Mouse (Mus musculus): Measurements from ENCODE around the gene Tbl1xr1.

Gene Tbl1xr1

DNA sequence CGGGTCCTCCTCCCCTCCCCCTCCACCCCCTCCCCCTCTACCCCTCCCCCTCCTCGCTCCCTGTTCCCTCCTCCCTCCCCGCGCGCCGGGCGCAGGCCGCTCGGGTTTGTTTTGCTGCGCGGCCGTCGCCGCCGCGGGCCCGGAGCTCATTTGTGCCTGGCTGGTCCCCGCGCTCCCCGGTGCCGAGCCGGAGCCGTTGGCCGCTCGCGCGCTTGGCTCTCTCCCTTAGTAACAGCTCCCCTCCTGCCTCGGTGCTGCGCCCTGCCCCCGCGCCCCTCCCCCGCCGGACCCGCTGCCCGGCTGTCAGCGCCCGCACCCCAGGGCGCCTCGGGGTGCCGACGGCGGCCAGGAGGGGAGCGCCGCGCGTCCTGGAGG lies at the start of gene Tbl1xr1:
Gene Tbl1xr1 (plus strand): TSS at position 92 of the 375 bp plus-strand sequence.
- in situ Hi-C loops (cut with MboI, MseI): no loop called here

DNA sequence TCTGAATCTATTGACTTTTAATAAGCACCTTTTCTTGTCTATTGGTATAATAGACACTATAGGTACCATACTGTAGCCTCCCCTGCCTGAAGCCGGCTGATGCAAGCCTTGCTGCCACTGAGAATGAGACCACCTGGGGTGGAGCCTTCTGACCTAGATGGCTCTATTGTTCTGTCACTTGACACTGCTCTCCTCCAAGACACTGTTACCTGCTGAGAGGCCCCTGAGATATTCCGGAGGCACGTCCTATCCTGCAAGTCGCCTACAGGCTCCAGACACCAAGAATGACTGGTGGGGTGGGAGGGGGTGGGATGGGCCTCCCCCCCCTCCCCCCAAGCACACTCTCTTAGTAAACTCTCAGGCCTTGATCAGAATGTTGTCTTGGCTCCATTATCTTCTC lies 38.4 kb upstream of the Tbl1xr1 start:
- in situ Hi-C loops (cut with MboI, MseI): no loop called here

DNA sequence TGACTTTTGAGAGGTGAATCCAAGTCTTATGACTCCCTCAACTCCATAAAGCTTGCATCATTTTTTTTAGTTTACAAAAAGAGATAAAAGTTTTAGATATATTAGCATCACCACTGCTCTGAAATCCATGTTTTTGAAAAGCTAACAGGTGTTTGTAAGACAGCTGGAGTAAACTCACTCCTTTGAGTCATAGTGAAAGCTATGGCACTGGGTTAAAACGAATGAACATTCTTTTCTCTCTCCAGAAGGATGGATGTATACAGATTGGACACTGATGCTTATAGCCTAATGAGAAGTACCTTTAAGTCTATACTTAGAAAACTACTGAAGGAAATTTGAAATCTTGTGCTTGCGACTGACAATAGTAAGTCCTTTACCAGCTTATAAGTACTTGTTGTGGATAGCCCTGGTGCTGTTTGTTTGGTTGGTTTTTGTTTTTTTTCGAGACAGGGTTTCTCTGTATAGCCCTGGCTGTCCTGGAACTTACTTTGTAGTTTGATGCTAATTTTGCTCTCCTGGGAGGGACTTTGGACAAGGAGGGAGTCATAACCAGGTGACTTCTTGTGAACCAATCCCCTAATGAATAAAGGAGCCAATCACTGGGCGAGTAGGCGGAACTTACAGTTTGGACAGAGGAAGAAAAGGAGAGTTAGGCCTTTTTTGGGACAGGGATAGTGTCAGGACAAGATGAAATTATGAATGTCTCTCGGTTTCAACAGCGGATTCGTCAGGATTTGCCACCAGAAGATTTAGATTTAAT lies 37.2 kb upstream of the Tbl1xr1 start:
- in situ Hi-C loops (cut with MboI, MseI): no loop called here

GRCm38 (mm10) chr3:22040627-22041026 lies 35.8 kb upstream of the Tbl1xr1 start:
- in situ Hi-C loops (cut with MboI, MseI): no loop called here

DNA sequence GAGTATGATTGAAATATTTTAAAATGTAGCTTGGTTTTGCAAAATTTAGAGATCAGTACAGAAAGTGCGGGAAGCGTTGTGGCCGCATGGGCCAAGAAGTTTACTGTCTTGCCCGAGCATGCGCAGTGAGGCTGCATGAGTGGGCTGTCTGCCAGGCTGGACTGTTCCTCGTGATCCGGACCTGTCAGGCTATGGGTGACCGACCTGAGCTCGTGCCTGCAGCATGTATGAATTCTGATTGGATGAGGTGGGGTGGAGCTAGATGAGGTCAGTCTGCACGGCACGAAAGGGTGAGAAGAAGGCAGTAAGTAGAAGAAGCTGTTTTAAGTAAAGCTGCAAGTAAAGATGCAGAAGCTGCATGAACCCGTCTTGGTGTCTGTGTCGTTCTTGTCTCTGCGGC lies 29.2 kb upstream of the Tbl1xr1 start:
- in situ Hi-C loops (cut with MboI, MseI): no loop called here

DNA sequence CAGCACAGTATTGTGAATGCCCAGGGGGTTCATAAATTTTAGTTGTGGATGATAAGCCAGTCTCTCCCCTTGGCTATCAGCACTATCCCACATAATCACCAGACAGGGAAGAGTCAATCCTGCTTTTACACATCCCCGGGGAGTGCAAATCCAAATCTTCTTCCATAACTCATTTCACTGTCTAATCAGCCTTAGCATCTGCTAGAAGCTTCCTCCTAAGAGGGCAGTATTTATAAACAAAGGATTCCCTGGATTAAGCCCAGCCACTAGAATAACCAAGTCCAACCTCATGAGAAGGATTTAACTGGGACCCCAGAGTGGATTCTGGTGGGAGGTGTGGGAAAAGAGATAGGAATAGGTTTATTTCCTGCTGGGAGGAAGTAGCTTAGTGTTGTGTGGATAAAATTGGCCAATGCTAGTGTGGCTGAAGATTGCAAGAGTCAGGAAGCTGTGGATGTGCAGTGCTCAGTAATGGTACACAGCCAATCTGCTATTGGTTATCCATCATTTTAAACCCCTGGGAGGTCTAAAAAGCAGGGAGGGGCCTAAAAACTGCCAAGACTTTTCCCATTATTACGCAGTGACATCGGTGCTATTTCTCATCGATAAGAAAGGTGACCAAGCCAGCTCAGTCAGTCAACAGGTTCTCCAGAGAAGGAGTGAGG lies 19.7 kb upstream of the Tbl1xr1 start:
- in situ Hi-C loops (cut with MboI, MseI): no loop called here

DNA sequence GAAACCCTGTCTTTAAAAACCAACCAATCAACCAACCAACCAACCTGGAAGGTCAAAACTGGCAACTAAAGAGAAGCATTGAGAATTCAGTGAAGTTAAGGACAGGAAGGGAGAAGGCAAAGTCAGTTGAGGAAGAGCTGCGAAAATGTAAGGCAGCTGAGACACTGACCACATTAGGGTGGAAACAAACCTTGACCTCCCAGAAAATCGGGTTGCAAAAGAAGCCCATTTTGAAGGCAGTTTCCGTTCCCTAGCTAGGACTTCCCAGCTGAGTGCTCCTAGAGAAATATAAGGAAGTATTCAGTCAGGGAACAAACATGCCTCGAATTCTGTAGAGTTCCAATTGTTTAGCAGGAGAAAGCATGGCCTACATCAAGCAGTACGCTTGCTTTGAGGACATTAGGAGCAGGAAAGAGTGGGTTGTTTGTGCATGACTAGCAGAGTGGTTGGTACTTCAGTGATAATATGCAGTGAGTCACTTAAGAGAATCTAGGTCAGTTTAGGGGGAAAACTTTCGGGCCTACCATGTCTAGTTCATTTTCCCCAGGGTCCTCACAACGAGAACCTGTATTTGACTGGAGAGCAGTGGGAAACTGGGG lies 18.1 kb upstream of the Tbl1xr1 start:
- in situ Hi-C loops (cut with MboI, MseI): no loop called here

GRCm38 (mm10) chr3:22061163-22061562 lies 15.3 kb upstream of the Tbl1xr1 start:
- in situ Hi-C loops (cut with MboI, MseI): no loop called here

DNA sequence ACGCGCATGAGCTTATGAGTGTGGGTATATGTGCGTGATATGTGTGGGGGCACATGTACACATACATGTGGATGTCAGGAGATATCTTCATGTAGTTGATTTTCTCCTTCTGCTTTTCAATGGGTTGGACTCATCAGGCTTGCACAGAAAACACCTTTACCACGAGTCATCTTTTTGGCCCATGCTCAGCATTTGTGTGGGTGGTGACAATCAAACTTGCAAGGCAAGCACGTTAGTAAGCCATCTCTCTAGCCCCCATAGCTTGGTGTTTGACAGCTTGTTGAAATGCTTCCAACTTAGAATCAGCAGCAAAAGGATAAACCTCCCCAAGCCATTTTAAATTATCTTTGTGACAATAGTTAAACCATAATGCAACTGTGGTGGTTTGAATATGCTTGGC lies 7.8 kb upstream of the Tbl1xr1 start:
- in situ Hi-C loops (cut with MboI, MseI): no loop called here

GRCm38 (mm10) chr3:22073916-22074315 lies 2.5 kb upstream of the Tbl1xr1 start:
- in situ Hi-C loops (cut with MboI, MseI): loop anchor here (5.0 kb wide), 2 partner anchors 87 to 137 kb away; no protein-coding TSS in a partner anchor

GRCm38 (mm10) chr3:22074591-22075294 lies 1.7 kb upstream of the Tbl1xr1 start:
- in situ Hi-C loops (cut with MboI, MseI): loop anchor here (5.0 kb wide), 2 partner anchors 87 to 137 kb away; no protein-coding TSS in a partner anchor

DNA sequence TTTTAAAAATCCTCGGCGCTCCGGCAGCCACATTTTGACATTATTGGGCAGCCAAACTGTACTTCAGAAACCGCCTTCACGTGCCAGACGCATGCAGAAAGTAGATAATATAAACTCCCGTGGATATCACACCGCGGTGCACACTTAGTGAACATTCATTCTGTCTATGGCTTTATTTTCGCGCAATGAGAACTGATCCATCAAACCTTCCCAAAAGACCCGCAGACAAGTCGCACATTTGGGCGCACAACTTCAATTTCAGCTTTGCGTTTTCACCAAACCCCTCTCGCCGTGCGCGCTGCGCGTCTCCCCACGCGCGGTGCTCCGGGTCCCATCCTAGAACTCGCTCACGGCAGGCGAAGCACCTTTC lies 950 bp upstream of the Tbl1xr1 start:
- in situ Hi-C loops (cut with MboI, MseI): no loop called here

DNA sequence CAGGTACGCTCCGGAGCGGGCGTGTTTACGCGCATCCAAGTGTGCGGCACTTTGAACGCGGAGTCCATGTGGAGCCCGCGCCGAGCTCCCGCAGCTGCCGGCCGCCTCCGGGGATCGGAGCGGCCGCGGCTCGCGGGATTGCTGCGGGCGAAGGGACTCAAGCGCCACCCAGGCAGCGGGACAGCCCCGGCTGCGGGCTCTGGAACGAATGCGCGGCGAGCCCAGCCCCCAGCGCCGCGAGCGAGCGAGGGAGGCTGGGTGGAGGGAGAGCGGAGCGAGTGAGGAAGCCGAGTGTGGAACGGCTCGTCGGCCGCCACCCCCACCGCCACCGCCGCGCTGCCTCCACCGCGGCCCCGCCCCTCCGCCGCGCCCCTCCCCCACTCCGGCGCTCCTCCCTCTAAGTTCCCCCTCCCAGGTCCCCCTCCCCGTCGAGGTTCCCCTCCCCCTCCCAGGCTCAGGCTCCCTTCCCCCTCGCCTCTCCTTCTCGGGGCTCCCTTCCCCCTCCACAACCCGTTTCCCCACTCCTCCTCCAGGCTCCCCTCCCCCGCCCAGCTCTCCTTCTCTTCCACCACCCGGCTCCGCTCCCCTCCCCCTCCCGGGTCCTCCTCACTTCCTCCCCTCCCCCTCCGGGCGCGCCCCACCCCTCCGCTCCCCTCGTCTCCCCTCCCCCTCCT lies 428 bp upstream of the Tbl1xr1 start:
- in situ Hi-C loops (cut with MboI, MseI): no loop called here

DNA sequence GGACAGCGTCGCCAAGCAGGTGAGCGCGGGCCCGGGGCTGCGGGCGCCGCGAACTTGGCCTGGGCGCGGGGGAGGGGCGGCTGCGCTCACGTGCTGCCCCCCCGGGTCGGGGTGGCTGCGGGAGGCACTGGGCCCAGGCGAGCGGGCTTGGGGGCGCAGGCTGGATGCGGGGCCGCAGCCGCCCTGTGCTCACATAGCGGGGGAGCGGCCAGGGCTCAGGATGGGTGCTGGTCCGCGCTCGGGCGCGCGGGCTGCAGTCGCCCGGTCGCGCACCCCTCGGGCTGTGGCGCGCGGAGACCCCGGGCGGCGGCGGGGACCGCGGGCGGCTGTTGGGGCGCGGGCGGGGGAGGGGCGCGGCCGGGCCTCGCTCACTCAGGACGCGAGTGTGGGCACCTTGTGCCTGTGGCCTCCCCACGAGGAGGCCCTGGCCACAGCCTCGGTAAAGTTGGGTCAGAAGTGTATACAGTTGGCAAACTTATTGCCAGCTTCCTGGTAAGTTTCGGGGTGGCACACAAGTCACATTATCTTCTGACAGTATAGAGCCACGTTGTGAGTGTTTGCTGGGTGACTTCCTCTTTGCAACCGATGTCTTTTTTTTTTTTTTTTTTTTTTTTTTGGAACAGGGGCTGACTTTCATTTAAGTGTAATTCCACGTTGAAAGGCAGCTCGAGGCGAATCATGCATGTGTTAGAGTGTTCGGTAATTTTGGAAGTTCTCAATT lies 644 bp downstream of the Tbl1xr1 start:
- in situ Hi-C loops (cut with MboI, MseI): no loop called here

DNA sequence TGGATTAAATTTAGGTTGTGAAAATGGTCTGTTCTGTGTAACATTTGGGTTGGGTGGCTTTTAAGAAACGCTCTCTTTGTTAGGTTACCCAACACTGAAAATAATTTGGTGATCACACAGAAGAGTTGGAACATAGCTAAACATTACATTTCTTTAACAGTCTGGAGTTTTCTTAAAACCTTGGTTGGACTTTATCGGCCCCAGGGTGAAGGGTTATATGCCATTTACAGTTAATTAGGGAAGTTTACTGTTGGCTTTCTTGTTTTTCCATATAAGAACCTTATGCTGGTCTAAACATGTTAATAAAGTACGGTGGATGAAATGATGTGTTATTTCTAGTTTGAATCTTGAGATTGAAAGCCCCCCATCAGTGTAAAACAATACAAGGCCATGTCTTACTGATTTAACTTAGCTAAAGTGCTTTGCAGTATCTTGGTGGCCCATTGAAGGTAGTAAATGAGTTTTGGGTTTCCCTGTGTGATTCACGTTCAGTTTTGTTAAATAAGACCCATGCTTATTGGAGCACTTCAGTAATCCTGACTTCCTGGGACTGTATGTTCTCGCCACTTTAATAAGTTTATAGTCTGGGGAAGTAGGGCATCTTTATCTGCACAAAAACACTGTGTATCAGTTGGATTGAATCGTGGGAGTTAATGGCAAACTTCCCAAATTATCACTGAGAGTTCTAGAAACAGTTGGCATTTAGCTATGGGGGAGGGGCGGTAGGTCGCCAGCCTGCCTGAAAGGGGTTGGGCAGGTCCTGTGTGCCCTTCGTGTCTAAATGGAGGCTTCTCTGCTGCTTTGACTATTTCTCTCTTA lies 1.4 kb downstream of the Tbl1xr1 start:
- in situ Hi-C loops (cut with MboI, MseI): no loop called here

DNA sequence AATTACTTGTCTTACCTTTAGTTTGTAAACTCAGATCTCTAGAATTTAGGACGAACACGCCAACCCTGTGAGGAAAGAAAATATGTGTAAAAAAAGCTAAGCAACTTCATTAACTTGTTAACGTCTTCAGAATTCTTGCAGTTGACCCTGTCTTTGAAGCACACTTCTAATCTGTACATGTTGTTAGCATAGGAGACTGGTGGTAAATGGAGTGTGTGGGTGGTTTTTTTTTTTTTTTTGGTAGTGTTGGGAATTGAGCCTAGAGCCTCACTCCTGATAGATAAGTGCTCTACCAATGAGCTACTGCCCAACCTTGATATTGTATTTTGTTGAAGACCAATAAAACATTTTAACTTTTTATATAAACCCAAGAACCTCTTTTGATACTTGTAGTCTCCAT lies 2.1 kb downstream of the Tbl1xr1 start:
- in situ Hi-C loops (cut with MboI, MseI): no loop called here

DNA sequence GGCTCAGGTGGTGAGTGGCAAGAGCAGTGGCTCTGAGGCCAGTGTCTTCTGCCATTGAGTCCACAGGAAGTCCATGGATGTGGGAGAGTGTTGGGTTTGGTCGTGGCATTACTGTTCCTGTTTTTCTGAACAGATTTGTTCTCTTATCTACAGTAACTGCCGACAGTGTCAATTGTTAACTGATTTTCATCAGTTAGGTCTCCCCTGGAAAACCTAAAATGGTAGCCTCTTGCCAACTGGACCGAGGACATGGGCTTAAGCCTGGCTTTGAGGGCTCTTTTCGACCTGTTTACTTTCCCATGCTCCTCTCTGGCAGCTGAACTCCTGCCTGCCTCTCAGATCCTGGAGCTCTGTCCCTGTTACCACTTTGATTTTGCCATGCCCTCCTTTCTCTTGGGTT lies 5.4 kb downstream of the Tbl1xr1 start:
- in situ Hi-C loops (cut with MboI, MseI): no loop called here

DNA sequence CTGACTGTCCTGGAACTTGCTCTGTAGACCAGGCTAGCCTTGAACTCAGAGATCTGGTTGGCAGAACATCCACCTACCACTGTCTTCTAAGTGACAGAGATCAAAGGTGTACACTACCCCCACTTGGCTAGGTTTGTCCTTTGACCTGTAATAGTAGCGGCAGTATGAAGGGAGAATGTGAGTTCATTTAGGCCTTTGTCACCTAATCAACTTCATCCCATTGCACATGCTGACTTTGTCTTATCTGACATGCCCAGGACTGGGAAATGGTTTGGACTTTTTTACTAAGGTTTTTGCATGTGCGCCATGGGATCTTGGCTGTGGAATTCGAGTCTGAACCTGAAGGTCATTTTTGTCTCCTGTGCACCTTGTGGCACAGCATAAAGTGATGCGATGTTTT lies 6.4 kb downstream of the Tbl1xr1 start:
- in situ Hi-C loops (cut with MboI, MseI): no loop called here

- in situ Hi-C loops (cut with MboI, MseI): no loop called here
These were observed 8.0 kb downstream of the Tbl1xr1 start for GRCm38 (mm10) chr3:22084222-22084996.
